Mouse (Mus musculus) heart, postnatal 0 days (tissue): ENCODE results near the gene Man2a1. TPM values are rescaled to one million over a fixed set of nuclear protein-coding genes. Genes with fewer than 3 reads are reported as not detected.
A peak's percentile ranks its signal among the peaks of the same experiment; 100 is the strongest.

ENCODE experiments used
- ATAC-seq: fragments of 200-750 bp; cut with Nextera tagmentation; 2 replicates; pipeline ENCODE4 v1.8.0; 2017; ENCODE audit warnings: low read depth, moderate number of reproducible peaks, moderate library complexity; ENCODE audit not compliant: insufficient read depth
- DNase-seq: peaks from one replicate; pipeline ENCODE4 v3.0.0-alpha.2; 2016; ENCODE audit warnings: low spot score
- H3K27ac ChIP-seq: fragments of 300-500 bp; sonication (generic); 2 replicates; pipeline ENCODE4 v1.5.1; 2014; ENCODE audit warnings: low read depth, mild to moderate bottlenecking
- H3K27me3 ChIP-seq: fragments of 300-500 bp; sonication (generic); 2 replicates; pipeline ENCODE4 v1.6.1; 2014; ENCODE audit warnings: low read length, mixed read lengths; ENCODE audit not compliant: control insufficient read depth, insufficient read depth
- H3K36me3 ChIP-seq: fragments of 300-500 bp; sonication (generic); replicated peaks from 2 replicates; pipeline ENCODE4 v1.6.1; 2014; ENCODE audit warnings: low read length, mixed read lengths; ENCODE audit not compliant: control insufficient read depth, insufficient read depth
- H3K4me1 ChIP-seq: fragments of 300-500 bp; sonication (generic); 2 replicates; pipeline ENCODE4 v1.6.1; 2014; ENCODE audit warnings: antibody characterized with exemption; ENCODE audit not compliant: control insufficient read depth, insufficient read depth
- H3K4me2 ChIP-seq: fragments of 300-500 bp; sonication (generic); 2 replicates; pipeline ENCODE4 v1.6.1; 2014; ENCODE audit warnings: low read depth, mild to moderate bottlenecking, low read length, moderate library complexity
- H3K4me3 ChIP-seq: fragments of 300-500 bp; sonication (generic); 2 replicates; pipeline ENCODE4 v1.5.1; 2014; ENCODE audit warnings: low read depth, low read length
- H3K9ac ChIP-seq: fragments of 300-500 bp; sonication (generic); replicated peaks from 2 replicates; pipeline ENCODE4 v1.6.1; 2014; ENCODE audit warnings: low read depth, low read length, mixed read lengths
- H3K9me3 ChIP-seq: fragments of 300-500 bp; sonication (generic); replicated peaks from 2 replicates; pipeline ENCODE4 v1.6.1; 2016; ENCODE audit warnings: low read length; ENCODE audit not compliant: control insufficient read depth
- CTCF ChIP-seq: IDR thresholded peaks from 2 replicates; pipeline ENCODE4 v1.5.1; 2016; ENCODE audit warnings: antibody characterized with exemption, control low read depth, low read depth
- EP300 ChIP-seq: IDR thresholded peaks from 2 replicates; pipeline ENCODE4 v1.6.1; 2016; ENCODE audit warnings: antibody characterized with exemption, low read depth
- WGBS: fragments of 180-500 bp; shearing (Covaris S2); extraction: QIAGEN DNeasy Blood & Tissue Kit; methylation state at CpG from one replicate; pipeline ENCODE4 v1.1.7; 2014; 5-methylcytosine and 5-hydroxymethylcytosine counted together
- polyA plus RNA-seq: library from polyadenylated mRNA; unstranded; fragments of >200 nt; fragmentation: Nextera tagmentation; extraction: Ambion mirVana; gene quantifications from 2 replicates; pipeline ENCODE4 v1.2.1, GENCODE M21; 2015
- total RNA-seq: library from RNA; depleted of rRNA; stranded (reverse); fragments of >200 nt; gene quantifications from 2 replicates; pipeline ENCODE4 v1.2.3, GENCODE M21; 2014; ENCODE audit warnings: low replicate concordance

The Man2a1 gene
- total and polyA plus RNA-seq, 2 experiments from 2014 or later = 2.7 to 14.4 TPM

DNA sequence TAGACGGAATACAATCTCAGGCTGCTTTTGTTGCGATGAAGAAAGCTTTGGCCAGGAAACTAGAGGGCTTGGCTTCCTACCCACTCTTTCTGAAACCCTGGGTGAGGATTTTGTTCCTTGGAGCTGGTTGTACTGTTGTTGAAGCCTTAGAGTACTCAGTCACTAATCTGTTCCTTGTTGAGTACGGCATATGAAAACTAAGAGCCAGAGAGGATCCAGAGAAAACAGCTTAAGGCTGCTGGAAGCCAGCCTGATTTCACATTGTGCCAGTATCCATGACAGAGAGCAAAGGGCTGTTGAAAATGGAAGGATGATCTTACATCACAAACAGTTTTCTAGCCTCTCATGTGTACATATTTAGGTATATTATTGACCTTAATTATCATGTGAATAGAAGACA, 7.7 kb upstream of the Man2a1 start:
- Histone ChIP-seq H3K4me2 (no peak overlapping the region), H3K27ac (no peak overlapping the region), H3K9ac (no peak overlapping the region), H3K36me3 (no peaks in the 10 kb centered on the region), H3K4me3 (no peak overlapping the region), H3K4me1 (no peaks in the 10 kb centered on the region), H3K27me3 (no peaks in the 10 kb centered on the region), H3K9me3 (no peaks in the 10 kb centered on the region)
- 76% methylated on average over 3 of the region's 3 CpGs for WGBS
- DNase-seq = no peak
- TF ChIP-seq EP300 = no peak
- TF ChIP-seq CTCF = no peak
- ATAC-seq = no peak

DNA sequence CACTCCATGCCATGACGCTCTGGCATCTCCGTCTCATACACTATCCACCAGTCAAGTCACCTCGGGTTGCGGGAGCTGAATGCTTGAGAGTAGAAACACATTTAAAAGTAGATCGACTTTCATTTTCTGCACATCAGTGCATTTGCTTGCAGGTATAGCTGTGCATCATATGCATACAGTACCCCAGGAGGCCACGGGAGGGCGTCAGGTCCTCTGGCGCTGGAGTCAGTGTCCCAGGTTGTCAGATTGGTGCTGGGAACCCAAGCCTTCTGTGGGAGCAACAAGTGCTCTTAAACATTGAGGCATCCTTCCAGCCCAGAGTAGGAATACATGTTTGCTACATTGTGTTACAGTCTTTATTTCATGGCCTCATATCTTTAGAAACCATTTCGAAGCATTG, 2.8 kb upstream of the Man2a1 start:
- H3K36me3 ChIP-seq = no peaks in the 10 kb centered on the region
- ATAC-seq (no peak), DNase-seq (no peak)
- H3K9ac ChIP-seq = no peak overlapping the region
- H3K9me3 ChIP-seq = no peaks in the 10 kb centered on the region
- H3K4me1 ChIP-seq = peaks cover 8% of the 10 kb centered on the region; the same call in 1 of the 2 replicates
- H3K27me3 ChIP-seq = no peaks in the 10 kb centered on the region
- no peak for TF ChIP-seq CTCF
- H3K4me2 ChIP-seq = no peak overlapping the region
- H3K27ac ChIP-seq = no peak overlapping the region
- 84% methylated on average over 9 of the region's 9 CpGs for WGBS
- no peak overlapping the region for H3K4me3 ChIP-seq

DNA sequence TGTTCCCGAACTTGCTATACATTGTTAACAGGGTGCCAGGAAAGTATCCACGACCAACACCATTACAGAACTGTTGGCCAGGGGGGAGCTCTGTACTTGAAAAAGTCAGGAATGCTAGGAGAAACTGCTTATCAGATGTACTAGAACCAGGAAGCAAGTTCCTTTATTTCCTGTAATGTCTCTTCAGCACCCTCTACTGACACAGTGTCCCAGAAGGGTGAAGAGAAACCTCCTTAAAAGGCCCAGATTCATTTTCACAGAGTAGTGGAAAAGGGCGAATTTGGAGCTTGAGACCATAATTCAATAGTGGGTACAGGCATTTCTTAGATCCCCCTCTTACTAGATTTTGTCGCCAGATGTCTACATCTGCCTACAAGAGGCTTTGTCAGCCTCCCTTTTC, 620 bp upstream of the Man2a1 start:
- Histone ChIP-seq H3K4me3 (peak overlapping the region; percentile 92), H3K9ac (peak overlapping the region; percentile 43; the same call in 1 of the 2 replicates), H3K9me3 (no peaks in the 10 kb centered on the region), H3K27ac (peak overlapping the region; percentile 93), H3K27me3 (no peaks in the 10 kb centered on the region), H3K4me1 (peaks cover 14% of the 10 kb centered on the region), H3K4me2 (peak overlapping the region; percentile 74), H3K36me3 (no peaks in the 10 kb centered on the region)
- no peak for ATAC-seq
- TF ChIP-seq CTCF = peak; percentile 36
- TF ChIP-seq EP300 = no peak
- 32% methylated on average over 4 of the region's 4 CpGs for WGBS
- peak; percentile 62 for DNase-seq

DNA sequence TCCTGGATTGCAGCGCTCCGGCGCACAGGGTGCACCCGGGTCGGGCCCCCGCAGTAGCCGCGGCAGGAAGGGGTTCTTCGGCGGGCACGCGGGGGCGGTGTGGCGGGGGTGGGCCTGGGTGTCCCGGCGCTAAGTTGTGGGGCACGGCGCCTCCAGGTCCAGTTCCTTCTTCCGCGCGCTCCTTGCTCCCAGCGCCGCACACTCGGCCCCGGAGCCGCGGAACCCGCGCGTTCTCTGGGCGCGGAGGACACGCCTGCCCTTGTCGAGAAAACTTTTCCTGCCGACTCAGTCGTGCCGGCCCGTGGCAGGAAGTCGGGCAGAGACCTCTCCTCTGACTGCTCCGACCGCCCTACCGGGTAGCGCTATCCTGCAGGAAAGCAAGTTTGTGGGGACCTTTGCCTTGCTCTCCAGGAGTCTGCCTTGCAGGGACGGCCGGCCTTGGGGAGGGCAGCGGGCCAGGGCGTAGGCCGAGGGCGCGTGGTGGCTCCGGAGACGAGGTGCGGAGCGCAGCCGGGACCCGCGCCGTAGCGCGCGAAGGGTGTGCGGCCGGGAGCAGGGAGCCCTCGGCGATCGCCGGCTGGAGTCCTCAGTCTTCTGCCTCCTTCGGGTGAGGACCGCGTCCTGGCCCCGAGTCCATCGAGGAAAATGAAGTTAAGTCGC, 685 bp downstream of the Man2a1 start:
- peak overlapping the region; percentile 81 for H3K9ac ChIP-seq
- peaks cover 14% of the 10 kb centered on the region for H3K4me1 ChIP-seq
- WGBS = under 1% methylated on average over 72 of the region's 73 CpGs
- H3K4me3 ChIP-seq = peak overlapping the region; percentile 92
- no peaks in the 10 kb centered on the region for H3K36me3 ChIP-seq
- peak; percentile 28 for ATAC-seq
- DNase-seq = peak; percentile 56
- peak overlapping the region; percentile 74 for H3K4me2 ChIP-seq
- H3K27me3 ChIP-seq = no peaks in the 10 kb centered on the region
- TF ChIP-seq CTCF (no peak), EP300 (no peak)
- H3K9me3 ChIP-seq = no peaks in the 10 kb centered on the region
- H3K27ac ChIP-seq = peak overlapping the region; percentile 93

DNA sequence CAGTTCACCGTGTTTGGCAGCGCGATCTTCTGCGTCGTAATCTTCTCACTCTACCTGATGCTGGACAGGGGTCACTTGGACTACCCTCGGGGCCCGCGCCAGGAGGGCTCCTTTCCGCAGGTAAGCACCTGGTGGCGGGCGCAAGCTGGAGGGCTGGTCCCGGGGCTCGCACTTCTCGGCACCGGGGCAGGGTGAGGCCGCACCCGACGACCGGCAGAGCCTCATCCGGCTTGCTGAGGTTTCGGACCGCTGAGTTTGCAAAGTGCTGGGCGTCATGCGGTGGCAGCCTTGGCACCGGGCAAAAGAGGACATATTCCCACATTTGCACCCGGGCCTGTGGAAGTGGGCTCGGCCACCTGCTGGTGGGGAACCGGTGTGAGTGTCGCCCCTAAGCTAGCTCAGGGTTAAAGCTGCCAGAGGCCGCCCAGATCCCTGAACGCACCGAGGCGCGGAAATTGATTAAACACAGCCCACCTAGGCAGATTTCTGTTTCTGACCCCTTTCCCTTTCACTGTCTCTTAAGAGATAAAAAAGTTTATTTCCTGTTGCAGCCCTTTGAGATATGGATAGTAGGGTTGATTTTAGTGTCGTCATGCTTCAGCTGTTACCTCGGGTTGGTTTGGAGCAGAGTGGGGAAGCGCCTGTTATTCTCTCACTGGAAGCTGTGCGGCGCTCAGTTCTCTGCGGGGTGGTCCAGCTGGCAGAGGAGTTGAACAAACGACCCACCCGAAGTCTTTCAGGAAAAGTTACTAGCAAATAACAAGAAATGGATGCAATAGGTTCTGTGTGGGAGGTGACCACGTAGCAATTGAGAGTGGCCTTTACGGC, 1.4 kb downstream of the Man2a1 start:
- H3K9me3 ChIP-seq = no peaks in the 10 kb centered on the region
- TF ChIP-seq CTCF (peak; percentile 58), EP300 (no peak)
- peak overlapping the region; percentile 93 for H3K27ac ChIP-seq
- H3K36me3 ChIP-seq = 0 out of 2 replicates have a peak, but pooled peaks cover under 1% of the 10 kb centered on the region
- H3K27me3 ChIP-seq = no peaks in the 10 kb centered on the region
- DNase-seq (peak; percentile 89), ATAC-seq (0 out of 2 replicates have a peak, but pooled peaks have one; percentile 25)
- H3K4me2 ChIP-seq = peak overlapping the region; percentile 74
- peaks cover 14% of the 10 kb centered on the region for H3K4me1 ChIP-seq
- H3K4me3 ChIP-seq = peak overlapping the region; percentile 92
- 2% methylated on average over 44 of the region's 44 CpGs for WGBS
- peak overlapping the region; percentile 81 for H3K9ac ChIP-seq
